Mouse (Mus musculus) stomach, embryonic 15.5 days (tissue): ENCODE results near the gene Mrps26. TPM values are rescaled to one million over a fixed set of nuclear protein-coding genes. Genes with fewer than 3 reads are reported as not detected.
A peak's percentile ranks its signal among the peaks of the same experiment; 100 is the strongest.
"Not testable (repeated sequence)": the region's sequence is repeated elsewhere in the genome, so short reads cannot be mapped to it uniquely, and the experiment has no call there.

Experiments used
- ATAC-seq: fragments of 200-750 bp; cut with Nextera tagmentation; 2 replicates; pipeline ENCODE4 v1.8.0; 2017; ENCODE audit warnings: low read depth, moderate number of reproducible peaks, moderate TSS enrichment; ENCODE audit not compliant: insufficient read depth, low FRiP score
- H3K27ac ChIP-seq: fragments of 300-500 bp; sonication (generic); 2 replicates; pipeline ENCODE4 v1.5.1; 2015; ENCODE audit warnings: mild to moderate bottlenecking, inconsistent platforms
- H3K27me3 ChIP-seq: fragments of 300-500 bp; sonication (generic); replicated peaks from 2 replicates; pipeline ENCODE4 v1.6.1; 2015; ENCODE audit warnings: inconsistent platforms
- H3K36me3 ChIP-seq: fragments of 300-500 bp; sonication (generic); 2 replicates; pipeline ENCODE4 v1.6.1; 2015; ENCODE audit warnings: inconsistent platforms
- H3K4me1 ChIP-seq: fragments of 300-500 bp; sonication (generic); 2 replicates; pipeline ENCODE4 v1.6.1; 2015; ENCODE audit warnings: inconsistent platforms
- H3K4me2 ChIP-seq: fragments of 300-500 bp; sonication (generic); 2 replicates; pipeline ENCODE4 v1.6.1; 2015; ENCODE audit warnings: mild to moderate bottlenecking, inconsistent platforms
- H3K4me3 ChIP-seq: fragments of 300-500 bp; sonication (generic); replicated peaks from 2 replicates; pipeline ENCODE4 v1.5.1; 2015; ENCODE audit warnings: inconsistent platforms
- H3K9ac ChIP-seq: fragments of 300-500 bp; sonication (generic); 2 replicates; pipeline ENCODE4 v1.6.1; 2015; ENCODE audit warnings: inconsistent platforms
- H3K9me3 ChIP-seq: fragments of 300-500 bp; sonication (generic); 2 replicates; pipeline ENCODE4 v1.6.1; 2016; ENCODE audit warnings: inconsistent platforms
- WGBS: fragments of 180-500 bp; shearing (Covaris S2); methylation state at CpG from one replicate; pipeline ENCODE4 v1.1.7; 2015; 5-methylcytosine and 5-hydroxymethylcytosine counted together
- polyA plus RNA-seq: library from polyadenylated mRNA; unstranded; fragments of >200 nt; fragmentation: Nextera tagmentation; extraction: Ambion mirVana; gene quantifications from 2 replicates; pipeline ENCODE4 v1.2.1, GENCODE M21; 2015

Mrps26 gene
- polyA plus RNA-seq, 1 experiment from 2014 or later: 87.4 TPM

DNA sequence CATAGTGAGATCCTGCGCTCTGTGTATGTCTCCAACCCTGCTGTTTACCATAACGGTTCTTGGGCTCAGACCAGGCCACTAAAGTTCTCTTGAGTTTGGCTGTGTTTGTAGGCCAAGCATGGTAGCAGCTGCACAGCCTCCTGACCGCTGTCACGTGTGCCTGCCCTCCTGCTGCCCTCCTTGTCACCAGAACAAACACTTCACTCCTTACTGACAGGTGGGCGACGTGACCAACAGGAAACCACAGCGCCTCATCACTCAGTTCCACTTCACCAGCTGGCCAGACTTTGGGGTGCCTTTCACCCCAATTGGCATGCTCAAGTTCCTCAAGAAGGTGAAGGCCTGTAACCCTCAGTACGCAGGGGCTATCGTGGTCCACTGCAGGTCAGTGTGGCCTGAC lies 23.3 kb upstream of the Mrps26 start:
- Histone ChIP-seq H3K4me2 (no peak overlapping the region), H3K4me1 (no peaks in the 10 kb centered on the region), H3K4me3 (no peak overlapping the region), H3K27ac (no peak overlapping the region), H3K9me3 (no peaks in the 10 kb centered on the region), H3K36me3 (peaks cover 55% of the 10 kb centered on the region), H3K27me3 (no peaks in the 10 kb centered on the region), H3K9ac (no peak overlapping the region)
- no peak for ATAC-seq
- WGBS: 80% methylated on average over 9 of the region's 9 CpGs

DNA sequence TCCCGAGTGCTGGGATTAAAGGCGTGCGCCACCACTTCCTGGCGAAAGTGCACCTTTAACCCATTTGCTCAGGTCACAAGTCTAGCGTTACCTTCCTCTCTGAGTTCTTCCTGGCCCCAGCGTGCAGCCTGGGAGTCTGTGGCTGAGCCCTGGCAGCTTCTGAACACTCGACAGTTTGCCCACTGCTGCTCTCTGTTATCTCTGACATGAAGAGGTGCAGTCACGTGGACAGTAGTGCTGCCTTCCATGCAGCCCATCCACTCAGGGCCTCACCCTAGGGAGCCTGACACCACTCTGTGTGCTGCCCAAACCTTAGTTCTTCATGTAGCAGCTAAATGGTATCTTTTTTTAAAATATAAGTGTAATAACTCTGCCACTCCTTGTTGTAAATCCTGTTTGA lies 16.6 kb upstream of the Mrps26 start:
- Histone ChIP-seq H3K27ac (no peak overlapping the region), H3K4me1 (no peaks in the 10 kb centered on the region), H3K4me3 (no peak overlapping the region), H3K27me3 (no peaks in the 10 kb centered on the region), H3K36me3 (peaks cover 66% of the 10 kb centered on the region), H3K4me2 (no peak overlapping the region), H3K9ac (no peak overlapping the region), H3K9me3 (no peaks in the 10 kb centered on the region)
- ATAC-seq: no peak
- WGBS: 84% methylated on average over 8 of the region's 8 CpGs

DNA sequence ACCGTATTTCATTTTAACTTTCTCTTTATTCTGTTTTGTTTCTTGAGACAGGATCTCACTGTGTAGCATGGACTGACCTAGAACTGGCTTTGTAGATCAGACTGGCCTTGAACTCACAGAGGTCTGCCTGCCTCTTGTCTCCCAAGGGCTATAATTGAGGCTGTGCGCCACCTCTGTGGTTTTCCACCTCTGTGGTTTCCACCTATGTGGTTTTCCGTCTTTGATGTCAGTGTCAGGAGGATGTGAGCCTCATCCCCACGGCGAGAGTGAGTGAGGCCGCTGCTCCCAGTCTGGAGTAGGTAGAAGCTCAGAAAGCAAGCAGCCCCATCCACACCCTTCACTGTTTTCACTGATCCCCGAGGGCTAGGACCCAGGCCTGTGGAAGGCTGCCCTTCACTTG lies 8.7 kb upstream of the Mrps26 start:
- Histone ChIP-seq H3K9me3 (no peaks in the 10 kb centered on the region), H3K36me3 (peaks cover 48% of the 10 kb centered on the region), H3K27ac (no peak overlapping the region), H3K4me1 (no peaks in the 10 kb centered on the region), H3K4me2 (no peak overlapping the region), H3K4me3 (no peak overlapping the region), H3K27me3 (no peaks in the 10 kb centered on the region), H3K9ac (no peak overlapping the region)
- WGBS: 85% methylated on average over 7 of the region's 7 CpGs
- ATAC-seq: no peak

DNA sequence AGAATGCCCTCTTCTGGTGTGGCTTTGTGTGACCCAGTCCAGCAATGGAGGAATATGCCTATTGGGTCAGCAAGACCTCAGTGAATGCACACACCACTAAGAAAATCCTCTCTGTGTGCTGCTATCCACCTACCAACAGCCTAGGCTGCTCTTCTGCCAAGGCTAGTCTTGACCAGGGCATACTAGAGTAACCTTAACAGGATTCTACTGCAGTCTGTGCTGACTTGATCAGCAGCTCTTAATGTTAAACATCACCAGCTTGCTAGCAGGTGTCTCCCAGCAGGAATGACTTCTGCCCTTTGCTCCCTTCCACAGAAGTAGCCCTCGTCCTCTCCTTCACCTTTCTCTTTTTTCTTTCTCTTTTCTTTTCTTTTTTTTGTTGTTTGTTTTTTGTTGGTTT lies 7.2 kb upstream of the Mrps26 start:
- H3K4me1 ChIP-seq: no peaks in the 10 kb centered on the region
- WGBS: 80% methylated on average over 1 of the region's 1 CpGs
- ATAC-seq: no peak
- no peaks in the 10 kb centered on the region for H3K9me3 ChIP-seq
- no peak overlapping the region for H3K9ac ChIP-seq
- H3K4me3 ChIP-seq: no peak overlapping the region
- H3K36me3 ChIP-seq: peaks cover 43% of the 10 kb centered on the region
- no peak overlapping the region for H3K4me2 ChIP-seq
- H3K27me3 ChIP-seq: no peaks in the 10 kb centered on the region
- no peak overlapping the region for H3K27ac ChIP-seq

DNA sequence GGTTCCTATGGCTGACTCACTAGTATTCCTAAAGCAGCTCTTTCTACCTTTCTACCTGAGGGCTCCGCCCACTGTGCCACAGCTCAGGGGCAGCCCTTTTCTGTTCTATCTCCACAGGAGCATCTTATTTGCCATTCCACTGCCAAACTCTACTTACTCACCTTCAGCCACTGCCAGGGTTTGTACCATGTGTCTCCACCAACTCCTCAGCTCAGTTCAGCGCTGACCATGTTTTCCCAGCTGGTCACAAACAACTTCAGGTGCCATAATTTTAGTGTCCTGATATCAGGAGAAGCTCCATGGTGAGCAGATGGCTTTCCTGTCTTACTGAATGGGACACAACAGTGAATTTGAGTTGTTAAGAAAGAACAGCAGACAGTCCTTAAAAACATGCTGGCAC lies 6.1 kb upstream of the Mrps26 start:
- Histone ChIP-seq H3K4me3 (no peak overlapping the region), H3K27ac (no peak overlapping the region), H3K27me3 (no peaks in the 10 kb centered on the region), H3K4me1 (no peaks in the 10 kb centered on the region), H3K4me2 (no peak overlapping the region), H3K9ac (no peak overlapping the region), H3K36me3 (peaks cover 38% of the 10 kb centered on the region), H3K9me3 (no peaks in the 10 kb centered on the region)
- ATAC-seq: no peak
- 94% methylated on average over 2 of the region's 2 CpGs for WGBS

DNA sequence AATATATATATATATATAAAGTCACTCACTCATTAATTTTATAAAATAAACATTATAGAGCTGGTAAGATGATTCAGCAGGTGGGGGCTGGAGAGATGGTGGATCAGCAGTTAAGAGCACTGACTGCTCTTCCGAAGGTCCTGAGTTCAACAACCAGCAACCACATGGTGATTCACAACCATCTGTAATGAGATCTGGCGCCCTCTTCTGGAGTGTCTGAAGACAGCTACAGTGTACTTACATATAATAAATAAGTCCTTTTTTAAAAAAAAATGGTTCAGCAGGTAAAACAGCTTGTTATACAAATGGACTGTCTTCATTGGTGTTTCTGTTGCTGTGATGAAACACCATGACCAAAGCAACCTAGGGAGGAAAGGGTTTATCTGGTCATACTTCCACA lies 5.5 kb upstream of the Mrps26 start:
- peaks cover 5% of the 10 kb centered on the region; the same call in 1 of the 2 replicates for H3K4me1 ChIP-seq
- no peak overlapping the region for H3K4me2 ChIP-seq
- H3K9ac ChIP-seq: no peak overlapping the region
- WGBS: 75% methylated on average over 2 of the region's 2 CpGs
- H3K4me3 ChIP-seq: no peak overlapping the region
- ATAC-seq: no peak
- H3K9me3 ChIP-seq: no peaks in the 10 kb centered on the region
- H3K27ac ChIP-seq: no peak overlapping the region
- H3K36me3 ChIP-seq: peaks cover 34% of the 10 kb centered on the region
- H3K27me3 ChIP-seq: no peaks in the 10 kb centered on the region

DNA sequence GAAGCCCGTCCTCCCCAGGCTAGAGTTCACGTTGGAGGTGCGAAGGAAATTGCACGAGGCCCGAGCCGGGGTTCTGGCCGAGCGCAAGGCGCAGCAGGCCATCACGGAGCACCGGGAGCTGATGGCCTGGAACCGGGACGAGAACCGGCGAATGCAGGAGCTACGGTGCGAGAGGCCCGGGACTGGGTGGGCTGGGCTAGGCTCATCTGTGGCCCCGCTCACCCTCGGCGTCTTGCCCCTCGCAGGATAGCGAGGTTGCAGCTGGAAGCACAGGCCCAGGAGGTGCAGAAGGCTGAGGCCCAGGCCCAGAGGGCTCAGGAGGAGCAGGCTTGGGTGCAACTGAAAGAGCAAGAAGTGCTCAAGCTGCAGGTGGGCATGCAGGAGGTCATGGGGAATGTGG lies 521 bp downstream of the Mrps26 start:
- 0 out of 2 replicates have a peak, but pooled peaks have one; percentile 8 for ATAC-seq
- under 1% methylated on average over 23 of the region's 23 CpGs for WGBS
- Histone ChIP-seq H3K36me3 (0 out of 2 replicates have a peak, but pooled peaks cover 3% of the 10 kb centered on the region), H3K4me3 (peak overlapping the region; percentile 99), H3K4me1 (peaks cover 13% of the 10 kb centered on the region), H3K4me2 (peak overlapping the region; percentile 77), H3K27me3 (no peaks in the 10 kb centered on the region), H3K9ac (peak overlapping the region; percentile 94), H3K27ac (no peak overlapping the region), H3K9me3 (no peaks in the 10 kb centered on the region)

DNA sequence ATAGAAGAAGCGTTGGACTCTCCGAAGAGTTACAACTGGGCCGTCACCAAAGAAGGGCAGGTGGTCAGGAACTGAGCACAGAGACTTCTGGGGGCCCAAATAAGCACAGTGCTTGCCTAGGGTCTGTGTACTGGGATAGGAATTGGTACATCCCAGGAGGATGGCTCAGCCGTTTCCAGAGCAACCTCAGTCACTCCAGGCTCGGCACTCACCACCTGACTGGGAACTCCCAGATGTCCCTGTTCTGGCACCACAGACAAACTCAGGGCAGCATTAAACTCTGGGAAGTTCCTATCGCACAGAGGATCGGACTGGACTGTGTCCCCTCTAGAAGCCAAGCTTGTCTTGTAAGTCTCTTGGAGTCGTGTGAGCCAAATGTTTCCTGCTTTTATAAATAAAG lies 1.4 kb downstream of the Mrps26 start:
- H3K4me1 ChIP-seq: peaks cover 13% of the 10 kb centered on the region
- H3K9me3 ChIP-seq: no peaks in the 10 kb centered on the region
- H3K36me3 ChIP-seq: 0 out of 2 replicates have a peak, but pooled peaks cover 3% of the 10 kb centered on the region
- WGBS: 84% methylated on average over 8 of the region's 8 CpGs
- no peak for ATAC-seq
- no peak overlapping the region for H3K9ac ChIP-seq
- H3K27ac ChIP-seq: no peak overlapping the region
- no peaks in the 10 kb centered on the region for H3K27me3 ChIP-seq
- H3K4me2 ChIP-seq: peak overlapping the region; percentile 77
- H3K4me3 ChIP-seq: peak overlapping the region; percentile 99

DNA sequence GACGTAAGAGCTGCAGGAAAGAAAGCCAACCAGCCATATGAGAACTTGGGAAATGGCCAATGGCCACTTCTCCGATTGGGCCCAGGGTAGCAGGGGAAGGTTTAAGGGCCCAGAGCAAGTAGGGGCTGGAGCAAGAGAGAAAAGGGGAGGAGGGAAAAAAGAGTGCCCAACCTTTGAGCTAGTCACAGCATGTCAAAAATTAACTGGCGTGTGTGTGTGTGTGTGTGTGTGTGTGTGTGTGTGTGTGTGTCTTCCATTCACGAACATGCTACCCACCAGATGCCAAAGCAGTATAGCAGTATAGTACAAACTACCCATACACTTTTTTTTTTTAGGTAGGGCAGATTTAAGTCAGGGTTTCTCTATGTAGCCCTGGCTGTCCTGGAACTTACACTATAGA lies 5.4 kb downstream of the Mrps26 start:
- 0 out of 2 replicates have a peak, but pooled peaks cover 3% of the 10 kb centered on the region for H3K36me3 ChIP-seq
- H3K27me3 ChIP-seq: no peaks in the 10 kb centered on the region
- H3K27ac ChIP-seq: no peak overlapping the region
- 73% methylated on average over 4 of the region's 4 CpGs for WGBS
- ATAC-seq: no peak
- H3K4me3 ChIP-seq: no peak overlapping the region
- H3K9me3 ChIP-seq: no peaks in the 10 kb centered on the region
- H3K4me1 ChIP-seq: peaks cover 7% of the 10 kb centered on the region; the same call in 1 of the 2 replicates
- no peak overlapping the region for H3K9ac ChIP-seq
- no peak overlapping the region for H3K4me2 ChIP-seq

DNA sequence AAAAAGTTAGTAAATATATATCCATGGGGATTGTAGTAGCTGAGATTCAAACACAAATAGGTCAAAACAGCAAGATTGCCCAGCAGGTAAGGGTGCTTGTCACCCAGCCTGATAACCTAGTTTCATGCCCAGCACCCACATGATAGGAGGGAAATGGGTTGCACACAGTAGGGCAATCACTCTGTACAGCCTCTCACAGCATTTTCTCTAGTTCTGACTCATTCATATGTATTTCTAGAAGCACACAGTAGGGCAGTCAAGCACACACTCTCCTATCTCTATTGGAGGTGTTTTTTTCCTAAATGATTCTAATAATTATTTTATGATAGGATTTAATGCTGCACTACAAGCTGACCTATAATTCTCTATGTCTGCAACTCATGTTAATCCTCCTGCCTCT lies 6.4 kb downstream of the Mrps26 start:
- no peak overlapping the region for H3K27ac ChIP-seq
- no peak overlapping the region for H3K4me2 ChIP-seq
- H3K4me3 ChIP-seq: no peak overlapping the region
- no peak for ATAC-seq
- no peaks in the 10 kb centered on the region for H3K4me1 ChIP-seq
- no peak overlapping the region for H3K9ac ChIP-seq
- peaks cover 1% of the 10 kb centered on the region; the same call in 1 of the 2 replicates for H3K27me3 ChIP-seq
- H3K36me3 ChIP-seq: 0 out of 2 replicates have a peak, but pooled peaks cover 3% of the 10 kb centered on the region
- H3K9me3 ChIP-seq: no peaks in the 10 kb centered on the region

DNA sequence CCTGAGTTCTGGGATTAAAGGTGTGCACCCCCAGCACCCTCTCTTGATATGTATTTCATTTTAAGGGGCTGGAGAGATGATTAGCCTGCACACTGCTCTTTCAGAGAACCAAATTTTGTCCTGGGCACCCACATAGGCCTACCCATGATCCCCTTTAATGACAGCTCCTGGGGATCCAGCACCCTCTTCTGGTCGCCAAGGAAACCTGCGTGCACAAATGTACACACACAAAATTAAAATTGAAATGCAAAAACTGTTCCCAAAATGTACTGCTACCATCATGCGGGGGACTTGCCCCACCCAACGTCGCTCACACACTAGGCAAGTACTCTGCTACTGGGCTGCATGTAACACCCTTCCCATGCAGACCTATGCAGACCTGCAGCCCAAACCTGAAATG lies 11.4 kb downstream of the Mrps26 start:
- Histone ChIP-seq H3K9ac (no peak overlapping the region), H3K4me2 (no peak overlapping the region), H3K9me3 (no peaks in the 10 kb centered on the region), H3K27ac (no peak overlapping the region), H3K27me3 (peaks cover 49% of the 10 kb centered on the region), H3K4me3 (no peak overlapping the region), H3K4me1 (peaks cover 16% of the 10 kb centered on the region; the same call in 1 of the 2 replicates), H3K36me3 (no peaks in the 10 kb centered on the region)
- no peak for ATAC-seq
- WGBS: 76% methylated on average over 5 of the region's 5 CpGs

DNA sequence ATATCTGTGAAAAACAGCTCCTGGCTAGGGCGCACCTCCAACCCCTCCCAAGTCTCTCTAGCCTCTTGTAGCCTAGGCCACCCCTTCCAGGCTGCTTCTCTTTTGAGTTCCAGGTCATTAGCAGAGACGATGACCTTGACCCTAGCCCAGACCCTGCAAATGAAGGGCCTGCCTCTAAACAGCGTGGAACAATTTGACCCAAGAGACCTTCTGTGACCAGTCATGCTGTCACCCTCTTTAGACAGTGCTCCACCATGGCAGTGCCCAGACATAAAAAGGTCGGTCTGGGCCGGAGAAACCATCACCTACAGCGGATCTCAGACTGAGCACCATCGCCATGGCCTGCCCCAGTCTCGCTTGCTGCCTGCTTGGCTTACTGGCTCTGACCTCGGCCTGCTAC lies 12.3 kb downstream of the Mrps26 start, which contains the start of gene Oxt:
Oxt (plus strand) TSS at position 301 of the 400 bp plus-strand sequence.
- Histone ChIP-seq H3K4me2 (peak within 1 kb of the TSS; percentile 53), H3K27ac (no peak within 1 kb of the TSS), H3K36me3 (no peaks in the 10 kb centered on the region), H3K4me3 (peak within 1 kb of the TSS; percentile 27), H3K4me1 (peaks cover 26% of the 10 kb centered on the region), H3K9me3 (no peaks in the 10 kb centered on the region), H3K9ac (no peak within 1 kb of the TSS), H3K27me3 (peaks cover 58% of the 10 kb centered on the region)
- WGBS: 56% methylated on average over 9 of the region's 9 CpGs
- ATAC-seq: no peak

DNA sequence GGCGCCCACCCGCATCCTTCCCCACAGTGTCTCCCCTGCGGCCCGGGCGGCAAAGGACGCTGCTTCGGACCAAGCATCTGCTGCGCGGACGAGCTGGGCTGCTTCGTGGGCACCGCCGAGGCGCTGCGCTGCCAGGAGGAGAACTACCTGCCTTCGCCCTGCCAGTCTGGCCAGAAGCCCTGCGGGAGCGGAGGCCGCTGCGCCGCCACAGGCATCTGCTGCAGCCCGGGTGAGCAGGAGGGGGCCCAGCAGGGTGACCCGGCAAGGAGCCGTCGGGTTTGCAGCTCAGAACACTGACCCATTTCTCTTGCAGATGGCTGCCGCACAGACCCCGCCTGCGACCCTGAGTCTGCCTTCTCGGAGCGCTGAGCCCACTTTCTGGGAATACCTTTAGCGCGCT lies 13.0 kb downstream of the Mrps26 start:
- H3K4me2 ChIP-seq: peak overlapping the region; percentile 53
- ATAC-seq, H3K9ac ChIP-seq, H3K36me3 ChIP-seq, H3K27ac ChIP-seq, H3K9me3 ChIP-seq: not testable (repeated sequence)
- 3% methylated on average over 31 of the region's 32 CpGs for WGBS
- H3K27me3 ChIP-seq: peaks cover 65% of the 10 kb centered on the region
- H3K4me1 ChIP-seq: peaks cover 29% of the 10 kb centered on the region
- peak overlapping the region; percentile 27 for H3K4me3 ChIP-seq
